Mouse (Mus musculus) ES-Bruce4 (cell line): ENCODE results near the gene Elmod1. TPM values are rescaled to one million over a fixed set of nuclear protein-coding genes. Genes with fewer than 3 reads are reported as not detected.

ENCODE experiments used
- H3K27ac ChIP-seq: 2 replicates; pipeline ENCODE4 v1.5.1; 2012; ENCODE audit warnings: low read length, inconsistent platforms; ENCODE audit not compliant: insufficient read depth
- H3K27me3 ChIP-seq: 2 replicates; pipeline ENCODE4 v1.6.1; 2012; ENCODE audit warnings: mild to moderate bottlenecking, low read length, inconsistent platforms; ENCODE audit not compliant: control insufficient read depth, poor library complexity, insufficient read depth, severe bottlenecking
- H3K36me3 ChIP-seq: 2 replicates; pipeline ENCODE4 v1.6.1; 2012; ENCODE audit warnings: inconsistent platforms, mild to moderate bottlenecking, low read length, moderate library complexity; ENCODE audit not compliant: control insufficient read depth, poor library complexity, insufficient read depth, severe bottlenecking
- H3K4me1 ChIP-seq: one replicate; pipeline ENCODE4 v1.8.1; 2011; ENCODE audit warnings: low read length; ENCODE audit not compliant: control insufficient read depth, insufficient read depth
- H3K4me3 ChIP-seq: 2 replicates; pipeline ENCODE4 v1.5.1; 2011; ENCODE audit warnings: low read depth, mild to moderate bottlenecking, low read length
- H3K9ac ChIP-seq: 2 replicates; pipeline ENCODE4 v1.6.1; 2012; ENCODE audit warnings: low read depth, mild to moderate bottlenecking, inconsistent platforms; ENCODE audit not compliant: poor library complexity, severe bottlenecking
- H3K9me3 ChIP-seq: replicated peaks from 2 replicates; pipeline ENCODE4 v1.6.1; 2012; ENCODE audit warnings: mild to moderate bottlenecking, low read length, inconsistent platforms; ENCODE audit not compliant: control insufficient read depth, poor library complexity, insufficient read depth, severe bottlenecking
- CTCF ChIP-seq: IDR thresholded peaks from one replicate; pipeline ENCODE4 v1.8.1; 2011; ENCODE audit warnings: low read depth, low read length
- EP300 ChIP-seq: IDR thresholded peaks from 2 replicates; pipeline ENCODE4 v1.6.1; 2011; ENCODE audit warnings: low read depth, low read length; ENCODE audit not compliant: insufficient read depth
- POLR2A ChIP-seq: IDR thresholded peaks from one replicate; pipeline ENCODE4 v1.8.1; 2011; ENCODE audit warnings: low read length; ENCODE audit not compliant: insufficient read depth
- polyA plus RNA-seq: library from polyadenylated mRNA; stranded (reverse); fragments of >200 nt; gene quantifications from 2 replicates; pipeline ENCODE4 v1.2.4, GENCODE M21; 2011; ENCODE audit warnings: low read depth; ENCODE audit not compliant: missing spikeins, insufficient read depth, insufficient read length

Elmod1 gene
- polyA plus RNA-seq, 1 experiment, result 0.36 TPM

GRCm38 (mm10) chr9:53930906-53931305, 44.2 kb downstream of the Elmod1 start:
- Histone ChIP-seq H3K36me3 (no peaks in the 10 kb centered on the region), H3K4me1 (no peaks in the 10 kb centered on the region), H3K9ac (no peak overlapping the region), H3K9me3 (no peaks in the 10 kb centered on the region), H3K4me3 (no peak overlapping the region), H3K27ac (no peak overlapping the region), H3K27me3 (peaks cover 3% of the 10 kb centered on the region; the same call in 1 of the 2 replicates)
- no peak for TF ChIP-seq POLR2A
- TF ChIP-seq EP300, result no peak

GRCm38 (mm10) chr9:53921061-53921460, 54.0 kb downstream of the Elmod1 start:
- Histone ChIP-seq H3K36me3 (no peaks in the 10 kb centered on the region), H3K27me3 (no peaks in the 10 kb centered on the region), H3K4me3 (no peak overlapping the region), H3K27ac (no peak overlapping the region), H3K9me3 (no peaks in the 10 kb centered on the region), H3K9ac (no peak overlapping the region), H3K4me1 (no peaks in the 10 kb centered on the region)
- TF ChIP-seq EP300 (no peak), POLR2A (no peak), CTCF (no peak)

GRCm38 (mm10) chr9:53915929-53916721, 59.0 kb downstream of the Elmod1 start:
- no peaks in the 10 kb centered on the region for H3K4me1 ChIP-seq
- TF ChIP-seq CTCF, result no peak
- no peak for TF ChIP-seq EP300
- no peak for TF ChIP-seq POLR2A
- H3K36me3 ChIP-seq, result no peaks in the 10 kb centered on the region
- no peaks in the 10 kb centered on the region for H3K9me3 ChIP-seq
- H3K4me3 ChIP-seq, result no peak overlapping the region
- H3K9ac ChIP-seq, result no peak overlapping the region
- H3K27me3 ChIP-seq, result no peaks in the 10 kb centered on the region; the same call in 1 of the 2 replicates
- no peak overlapping the region for H3K27ac ChIP-seq

GRCm38 (mm10) chr9:53910823-53911222, 64.3 kb downstream of the Elmod1 start:
- no peaks in the 10 kb centered on the region for H3K36me3 ChIP-seq
- H3K4me1 ChIP-seq, result no peaks in the 10 kb centered on the region
- H3K27me3 ChIP-seq, result no peaks in the 10 kb centered on the region; the same call in 1 of the 2 replicates
- TF ChIP-seq POLR2A (no peak), CTCF (no peak), EP300 (no peak)
- no peaks in the 10 kb centered on the region for H3K9me3 ChIP-seq
- no peak overlapping the region for H3K27ac ChIP-seq
- H3K4me3 ChIP-seq, result no peak overlapping the region
- H3K9ac ChIP-seq, result no peak overlapping the region

- Histone ChIP-seq H3K9ac (no peak overlapping the region), H3K27ac (no peak overlapping the region), H3K9me3 (no peaks in the 10 kb centered on the region), H3K4me3 (no peak overlapping the region), H3K27me3 (no peaks in the 10 kb centered on the region; the same call in 1 of the 2 replicates), H3K4me1 (no peaks in the 10 kb centered on the region), H3K36me3 (no peaks in the 10 kb centered on the region)
- TF ChIP-seq CTCF, result no peak
- TF ChIP-seq EP300, result no peak
- no peak for TF ChIP-seq POLR2A
Measured at GRCm38 (mm10) chr9:53910331-53910730, 64.8 kb downstream of the Elmod1 start.

GRCm38 (mm10) chr9:53906798-53907197, 68.3 kb downstream of the Elmod1 start:
- Histone ChIP-seq H3K4me3 (no peak overlapping the region), H3K9ac (no peak overlapping the region), H3K27me3 (no peaks in the 10 kb centered on the region; the same call in 1 of the 2 replicates), H3K27ac (no peak overlapping the region), H3K36me3 (no peaks in the 10 kb centered on the region), H3K4me1 (no peaks in the 10 kb centered on the region), H3K9me3 (no peaks in the 10 kb centered on the region)
- TF ChIP-seq EP300 (no peak), POLR2A (no peak), CTCF (no peak)
